ENCODE assay signal across 27 mouse cellular contexts in genomic region chr19:9058331-9058884, GRCm38 (mm10). TPM values are rescaled to one million over a fixed set of nuclear protein-coding genes. Genes with fewer than 3 reads are reported as not detected.
DNase-seq lines count a peak whose midpoint lies in the region; ATAC-seq and TF ChIP-seq lines count a peak whose summit lies in the region.
"Had no signal": no experiment of that assay in that cellular context is flagged by ENCODE, and none has a peak within 500 bp of the region (broad histone marks: within the 10 kb centered on the region; RNA-seq: fewer than 3 reads in every experiment).

No protein-coding gene starts in this region.

- no peaks in the 10 kb centered on the region for H3K36me3 ChIP-seq in forebrain, embryonic 15.5 days
- H3K36me3 ChIP-seq: embryonic facial prominence, embryonic 15.5 days; heart, embryonic 10.5 days; hindbrain, embryonic 12.5 days had no signal

- peaks cover 9% of the 10 kb centered on the region for H3K4me1 ChIP-seq in embryonic fibroblast, embryonic 13.5 days (ENCODE audit: control insufficient read depth, insufficient read depth, low read length)
- H3K4me1 ChIP-seq in forebrain, embryonic 15.5 days: no peaks in the 10 kb centered on the region
- H3K4me1 ChIP-seq: hindbrain, embryonic 12.5 days had no signal

- no peaks in the 10 kb centered on the region for H3K27me3 ChIP-seq in forebrain, embryonic 15.5 days
- H3K27me3 ChIP-seq: embryonic facial prominence, embryonic 15.5 days; hindbrain, embryonic 12.5 days had no signal

- H3K4me2 ChIP-seq in forebrain, embryonic 15.5 days (replicated peaks): no peak overlapping the region
- H3K4me2 ChIP-seq: embryonic facial prominence, embryonic 15.5 days; hindbrain, embryonic 12.5 days had no signal

- DNase-seq in gastrocnemius, adult 2 months: no peak
- no peak for DNase-seq in gastrocnemius, postnatal 25 days
- peak; percentile 64 for DNase-seq in 3T3-L1 (ENCODE audit: low read depth, low spot score)
- no peak for DNase-seq in right cerebral cortex, adult 18-20 months
- no peak for DNase-seq in left cerebral cortex, postnatal 10 days (ENCODE audit: extremely low spot score in 1 of 2, low spot score in 2 of 2)
- DNase-seq: adrenal gland, postnatal 25 days; B cell, adult 2 months; cerebellum, adult 8-10 months; cerebellum, postnatal 14 days; embryo, embryonic 11 days; gastrocnemius, postnatal 14 days; heart, postnatal 10 days; heart, postnatal 4 days had no signal

- intact Hi-C loops in gastrocnemius, adult 2 months (cut with DNase I): no loop called here
- intact Hi-C loops in left cerebral cortex, postnatal 10 days (cut with DNase I): no loop called here

- 0 out of 2 replicates have a peak overlapping the region, but pooled peaks have one; percentile 35 for H3K27ac ChIP-seq in gastrocnemius, adult 2 months
- H3K27ac ChIP-seq in embryonic fibroblast, embryonic 13.5 days (ENCODE audit: insufficient read depth, low read length): peak overlapping the region; percentile 87
- H3K27ac ChIP-seq in forebrain, embryonic 15.5 days (replicated peaks): no peak overlapping the region
- H3K27ac ChIP-seq: embryonic facial prominence, embryonic 15.5 days; heart, embryonic 10.5 days; hindbrain, embryonic 12.5 days had no signal

- WGBS in forebrain, embryonic 15.5 days: 86% methylated on average over 1 of the region's 1 CpGs

- H3K4me3 ChIP-seq in gastrocnemius, adult 2 months: no peak overlapping the region
- no peak overlapping the region for H3K4me3 ChIP-seq in embryonic fibroblast, embryonic 13.5 days (ENCODE audit: insufficient read depth, low read length)
- H3K4me3 ChIP-seq in forebrain, embryonic 15.5 days: no peak overlapping the region
- H3K4me3 ChIP-seq: embryonic facial prominence, embryonic 15.5 days; heart, embryonic 10.5 days; hindbrain, embryonic 12.5 days had no signal

- ATAC-seq in forebrain, embryonic 15.5 days (replicated peaks): no peak
- ATAC-seq: forebrain, embryonic 16.5 days; hindbrain, embryonic 16.5 days; inflammation-experienced regulatory T-cells, adult 6 months had no signal

- no peaks in the 10 kb centered on the region for H3K9me3 ChIP-seq in forebrain, embryonic 15.5 days
- H3K9me3 ChIP-seq: embryonic facial prominence, embryonic 15.5 days; heart, embryonic 10.5 days; hindbrain, embryonic 12.5 days had no signal

- TF ChIP-seq CTCF in gastrocnemius, adult 2 months (IDR thresholded peaks at IDR 0.05): no peak
- TF ChIP-seq CTCF in embryonic fibroblast, embryonic 13.5 days (IDR thresholded peaks at IDR 0.05; ENCODE audit: borderline replicate concordance, insufficient read depth, low read length): no peak

- no peak for TF ChIP-seq POLR2A in embryonic fibroblast, embryonic 13.5 days (IDR thresholded peaks at IDR 0.05; ENCODE audit: low read depth, low read length)

- H3K9ac ChIP-seq in forebrain, embryonic 15.5 days (replicated peaks): no peak overlapping the region
- H3K9ac ChIP-seq: embryonic facial prominence, embryonic 15.5 days; hindbrain, embryonic 12.5 days had no signal

RNA-seq across cellular contexts. Expression of gene Scgb1a1, which starts 29.4 kb away (rescaled TPM):
- total RNA-seq in gastrocnemius, adult 2 months (2021): not detected
- not detected for total RNA-seq in gastrocnemius, postnatal 25 days (2021)
- polyA plus RNA-seq in embryonic fibroblast, embryonic 13.5 days (2011; ENCODE audit: insufficient read length, low read depth, missing spikeins): not detected in 2 replicates
- polyA plus RNA-seq in forebrain, embryonic 15.5 days (2015; fragmentation: Nextera tagmentation; extraction: Ambion mirVana): not detected in 2 replicates
- not detected for total RNA-seq in left cerebral cortex, postnatal 10 days (2021)
- total RNA-seq: adrenal gland, postnatal 25 days; common myeloid progenitor, adult 5-6 weeks; gastrocnemius, postnatal 14 days; granulocyte monocyte progenitor cell, adult 5-6 weeks; heart, postnatal 4 days; MEL had no signal
- polyA plus RNA-seq: embryonic facial prominence, embryonic 11.5 days; forebrain, embryonic 11.5 days; forebrain, embryonic 16.5 days; heart, embryonic 10.5 days; heart, embryonic 14.5 days; hindbrain, embryonic 12.5 days; hindbrain, embryonic 16.5 days; inflammation-experienced regulatory T-cells, adult 6 months had no signal
